Mouse (Mus musculus) left cerebral cortex, adult 9 months (tissue): ENCODE results near the gene Ivns1abp.
"Not testable (repeated sequence)": the region's sequence is repeated elsewhere in the genome, so short reads cannot be mapped to it uniquely, and the experiment has no call there.

Source experiments
- DNase-seq, 2 experiments: peaks; one replicate each; pipeline ENCODE4 v3.0.0; 2022; ENCODE audit warnings: low spot score in 2 of 2

The Ivns1abp gene

DNA sequence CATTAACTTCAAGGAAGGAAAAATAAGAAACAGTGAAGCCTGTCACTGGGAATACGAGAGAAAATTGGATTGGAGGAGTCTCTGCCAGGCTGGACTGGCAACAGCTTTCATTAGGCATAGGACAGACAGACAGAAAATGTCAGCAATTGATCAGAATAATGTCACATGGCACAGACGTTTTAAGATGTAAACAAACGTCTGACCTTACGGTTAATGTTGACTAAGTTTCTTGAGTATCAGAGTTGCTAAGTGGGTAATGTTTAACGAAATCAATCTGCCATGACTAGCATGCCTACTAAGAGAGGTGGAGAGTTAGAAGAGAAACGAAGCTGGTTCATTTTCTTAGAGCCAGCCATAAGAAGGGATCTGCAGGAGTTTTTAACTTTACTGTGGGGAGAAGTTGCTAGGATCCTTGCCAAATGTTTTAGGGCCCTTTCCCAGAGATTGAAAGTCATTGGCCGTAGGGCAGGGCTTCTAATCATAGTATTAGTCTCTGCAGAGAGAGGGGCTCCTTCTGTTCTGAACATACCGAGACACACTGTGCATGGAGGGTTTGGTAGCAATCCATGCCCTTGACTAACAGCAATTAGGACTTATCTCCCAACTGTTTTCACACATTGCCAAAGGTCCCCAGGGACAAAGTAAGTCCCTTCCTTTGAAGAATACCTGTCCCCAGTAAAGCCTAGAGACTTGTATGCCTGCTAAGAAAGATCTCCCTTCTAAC lies 2.8 kb upstream of the Ivns1abp start:
- no peak for DNase-seq

DNA sequence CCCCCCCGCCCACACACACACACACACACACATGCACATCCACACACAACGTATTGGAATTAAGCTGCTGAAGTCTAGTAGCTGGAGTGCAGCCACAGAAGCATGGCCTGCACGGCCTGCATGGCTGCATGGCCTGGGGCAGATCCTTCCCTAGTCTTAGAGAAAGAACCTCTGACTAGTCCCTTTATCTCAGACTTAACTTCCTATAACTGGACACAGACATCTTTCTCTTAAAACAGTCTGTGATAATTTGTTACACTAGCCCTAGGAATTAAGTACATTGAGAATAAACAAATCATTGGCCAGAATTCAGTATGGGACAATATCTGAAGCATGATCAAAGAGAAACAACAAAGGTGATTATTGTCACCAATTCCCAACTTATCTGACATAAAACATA lies 2.0 kb upstream of the Ivns1abp start:
- no peak for DNase-seq

DNA sequence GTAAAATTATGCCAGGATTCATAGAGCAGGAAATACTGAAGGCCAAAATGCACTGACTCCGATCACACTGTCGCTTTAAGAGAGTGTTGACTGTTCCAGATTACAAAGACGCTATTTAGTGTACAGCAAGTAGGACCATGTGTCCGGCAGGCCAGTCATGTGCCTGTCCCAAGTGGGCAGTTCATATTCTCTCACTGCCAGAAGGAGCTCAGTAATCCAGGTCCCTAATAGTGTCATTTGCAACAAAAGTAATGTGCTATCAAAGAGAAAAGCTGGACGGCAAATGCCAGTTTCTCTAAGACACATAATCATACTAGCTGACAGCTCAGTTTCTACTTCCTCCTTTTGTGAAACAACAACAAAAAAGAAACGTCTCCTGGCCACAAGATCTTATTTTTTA lies 1.3 kb upstream of the Ivns1abp start:
- DNase-seq = peak in 1 of 2 experiments; percentile 22

DNA sequence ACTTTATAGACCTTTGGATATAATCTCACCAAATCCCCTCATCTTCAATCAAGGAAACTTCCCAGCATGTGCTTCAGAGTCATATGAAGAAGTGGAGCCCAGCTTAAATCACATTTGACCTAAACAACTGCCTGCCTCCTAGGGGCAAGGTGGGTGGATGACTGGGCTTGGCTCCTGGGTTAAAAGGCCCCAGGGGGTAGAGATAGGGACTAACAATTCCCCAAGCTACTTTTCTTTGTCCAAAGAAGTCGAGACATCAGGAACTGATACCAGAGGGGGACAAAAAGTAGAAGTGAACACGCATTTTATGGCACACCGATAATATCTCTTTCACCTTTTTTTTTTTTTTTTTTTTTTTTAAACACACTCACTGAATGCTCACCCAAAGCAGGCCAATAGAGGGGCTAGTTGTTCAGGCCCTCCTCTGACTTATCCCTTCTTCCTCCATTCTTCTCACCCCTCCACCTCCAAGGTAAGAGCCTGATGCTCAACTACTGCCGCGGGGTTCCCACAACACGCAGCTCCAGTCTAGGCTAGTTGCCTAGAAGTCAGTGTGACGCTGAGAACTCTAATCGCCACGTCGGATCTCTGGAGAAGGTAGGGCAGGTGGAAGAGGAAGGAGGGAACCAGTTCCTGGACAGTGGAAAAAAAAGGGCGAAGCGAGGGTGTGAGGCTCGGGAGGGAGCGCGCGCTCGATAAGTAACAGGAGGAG lies 550 bp upstream of the Ivns1abp start:
- no peak for DNase-seq

DNA sequence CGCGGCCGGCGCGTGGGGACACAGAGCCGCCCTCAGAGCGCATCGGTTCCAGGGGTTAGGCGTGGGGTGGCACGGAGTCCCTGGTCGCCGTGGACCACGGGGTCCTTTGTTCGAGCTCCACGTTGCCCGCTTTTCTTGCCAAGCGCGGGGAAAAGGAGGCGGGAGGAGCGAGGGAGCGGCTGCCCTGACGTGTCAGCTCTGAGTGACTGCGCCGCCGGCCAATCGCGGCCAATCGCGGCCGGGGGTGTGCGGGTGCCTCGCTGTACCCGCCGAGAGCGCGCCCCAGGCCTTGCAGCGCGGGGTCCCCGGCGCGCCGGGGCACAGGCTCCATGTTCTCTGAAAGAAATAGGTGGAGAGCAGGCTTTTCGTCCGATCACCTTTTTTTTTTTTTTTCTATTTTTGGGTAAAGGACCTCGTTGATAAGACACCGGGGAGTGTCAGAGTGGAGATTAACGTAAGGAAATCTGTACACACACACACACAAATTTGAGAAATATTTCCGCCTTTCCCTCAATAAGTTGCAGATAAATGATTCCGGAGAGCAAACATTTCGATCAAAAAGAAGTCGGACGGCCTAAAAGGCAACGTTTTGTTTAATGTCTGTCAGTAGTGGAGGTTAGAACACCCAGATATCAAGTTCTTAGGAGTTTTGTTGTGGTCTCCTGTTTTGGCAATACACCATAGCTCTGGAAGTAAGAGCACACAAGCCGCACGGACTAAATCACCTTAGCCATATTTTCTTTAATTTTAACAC lies 1.0 kb downstream of the Ivns1abp start:
- DNase-seq = peak; percentile 80 to 93

DNA sequence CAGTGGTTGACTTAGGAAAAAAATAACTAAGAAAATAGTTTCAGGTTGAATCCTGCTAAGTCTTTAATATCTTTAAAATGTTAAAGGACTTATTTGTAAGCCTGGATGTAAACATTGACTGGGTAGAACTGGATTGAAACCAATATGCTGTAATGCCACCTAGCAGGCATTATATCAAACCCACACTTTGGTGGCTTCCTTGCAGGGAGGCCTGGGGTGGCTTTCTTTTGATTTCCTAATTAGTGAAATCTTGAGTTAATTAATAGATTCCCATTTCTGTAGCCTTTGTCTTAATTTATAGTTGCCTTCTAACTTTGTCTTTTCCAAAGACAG lies 1.6 kb downstream of the Ivns1abp start:
- DNase-seq = no peak

DNA sequence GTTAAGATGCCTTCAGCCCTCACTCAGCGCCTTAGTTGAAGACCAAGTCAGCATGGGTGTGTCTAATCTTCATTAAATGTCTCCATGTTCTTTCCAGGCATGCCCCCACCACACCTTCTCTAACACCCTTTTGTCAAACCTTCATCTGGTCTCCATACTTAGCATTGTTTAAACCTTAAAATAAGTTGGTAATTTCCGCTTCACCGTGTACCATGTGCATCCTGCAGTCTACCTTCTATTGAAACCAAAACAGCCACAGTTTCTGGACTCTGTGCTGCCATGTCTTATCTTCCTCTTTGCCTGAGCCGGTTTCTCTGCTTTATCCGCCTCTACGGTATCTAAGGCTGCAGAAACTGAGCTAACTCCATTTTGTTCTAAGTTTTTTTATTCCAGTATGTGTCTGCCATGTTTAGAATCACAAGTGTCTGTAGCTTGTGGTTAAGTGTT lies 2.4 kb downstream of the Ivns1abp start:
- DNase-seq = no peak

DNA sequence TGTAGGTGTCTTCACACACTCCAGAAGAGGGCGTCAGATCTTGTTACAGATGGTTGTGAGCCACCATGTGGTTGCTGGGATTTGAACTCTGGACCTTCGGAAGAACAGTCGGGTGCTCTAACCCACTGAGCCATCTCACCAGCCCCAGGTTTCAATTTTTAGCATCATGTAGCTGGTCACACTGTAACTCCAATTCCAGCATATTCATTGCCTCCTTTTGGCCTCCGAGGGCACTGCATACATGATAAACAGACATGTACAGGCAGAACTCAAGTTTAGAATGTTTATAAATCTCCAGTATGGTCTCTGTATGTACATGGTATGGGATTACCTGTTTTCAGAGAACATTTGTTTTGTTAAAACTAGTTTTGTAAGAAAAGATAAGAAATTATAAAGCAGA lies 4.0 kb downstream of the Ivns1abp start:
- DNase-seq = not testable (repeated sequence)

DNA sequence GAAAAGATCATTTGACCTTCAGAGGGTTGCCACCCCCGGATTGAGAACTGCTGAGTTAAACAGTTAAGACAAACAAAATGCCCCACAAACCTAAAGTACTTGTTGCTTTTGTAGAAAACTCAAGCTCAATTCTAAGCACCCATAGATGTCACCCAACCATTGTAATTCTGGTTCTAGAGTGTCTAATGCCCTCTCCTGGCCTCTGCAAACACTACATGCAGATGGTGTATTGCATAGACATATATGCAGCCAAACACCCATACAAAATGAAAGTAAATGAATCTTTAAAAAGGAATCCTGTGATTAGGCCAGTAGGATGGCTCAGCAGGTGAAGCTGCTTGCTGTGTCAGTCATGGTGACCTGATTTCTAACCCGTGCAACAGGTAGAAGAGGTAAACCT lies 8.6 kb downstream of the Ivns1abp start:
- peak in 1 of 2 experiments; percentile 22 for DNase-seq

DNA sequence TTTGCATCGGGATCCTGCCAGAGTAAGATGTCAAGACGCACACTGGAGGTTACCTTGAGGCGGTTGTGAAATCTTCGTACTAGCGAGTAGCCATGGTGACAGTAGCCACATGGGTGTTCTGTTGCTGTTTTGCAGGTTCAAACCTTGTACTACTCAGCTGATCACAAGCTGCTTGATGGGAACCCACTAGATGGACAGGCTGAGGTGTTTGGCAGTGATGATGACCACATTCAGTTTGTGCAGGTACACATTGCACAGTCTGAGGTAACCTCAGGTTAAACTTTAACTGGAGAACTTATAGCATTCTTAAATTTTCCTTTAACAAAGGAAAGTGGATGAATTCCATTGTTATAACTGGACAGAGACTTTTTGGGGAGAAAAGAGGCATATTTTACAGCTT lies 11.7 kb downstream of the Ivns1abp start:
- DNase-seq = no peak

DNA sequence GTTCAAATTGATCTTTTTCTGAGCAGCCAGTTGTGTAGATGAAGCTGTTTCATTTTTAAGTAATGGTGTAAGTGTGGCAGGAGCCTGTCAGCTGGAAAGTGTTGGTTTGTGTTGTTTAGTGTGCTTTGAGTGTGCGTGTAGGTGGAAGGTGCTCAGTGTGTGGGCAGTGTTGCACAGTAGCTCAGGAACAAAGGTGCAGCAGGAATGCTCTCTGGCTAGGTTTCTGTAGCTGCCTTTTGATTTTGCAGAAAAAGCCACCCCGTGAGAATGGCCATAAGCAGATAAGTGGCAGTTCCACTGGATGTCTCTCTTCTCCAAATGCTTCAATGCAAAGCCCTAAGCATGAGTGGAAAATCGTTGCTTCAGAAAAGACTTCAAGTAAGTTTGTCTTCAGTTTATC lies 15.1 kb downstream of the Ivns1abp start:
- no peak for DNase-seq

DNA sequence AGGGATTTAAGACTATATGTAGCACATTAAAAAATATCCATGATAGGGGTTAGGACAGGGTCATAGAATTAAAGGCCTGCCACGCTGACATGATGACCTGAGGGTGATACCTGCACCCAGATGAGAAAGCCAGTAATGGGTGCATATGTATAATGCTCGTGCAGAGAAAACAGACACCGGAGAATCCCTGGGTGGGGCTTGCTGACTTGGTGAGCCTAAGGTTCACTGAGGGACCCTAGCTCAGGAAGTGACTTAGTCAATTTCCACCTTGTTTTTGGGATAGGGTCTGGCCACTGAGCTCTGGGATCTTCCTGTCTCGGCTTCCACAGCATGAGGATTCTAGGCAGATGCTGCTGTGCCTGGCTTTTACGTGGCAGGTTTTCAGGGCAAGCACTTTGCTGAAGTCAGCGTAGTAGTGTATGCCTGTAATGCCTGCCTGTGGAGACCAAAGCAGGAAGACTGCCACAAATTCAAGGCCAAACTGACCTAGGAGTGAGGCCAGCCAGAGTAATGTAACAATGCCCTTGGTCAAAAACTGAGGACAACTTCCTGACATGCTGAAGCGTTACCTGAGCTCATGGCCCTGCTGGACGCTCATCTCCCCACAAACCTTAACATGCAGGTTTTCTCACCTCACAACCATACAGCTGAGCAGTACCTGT lies 22.8 kb downstream of the Ivns1abp start:
- DNase-seq = no peak

DNA sequence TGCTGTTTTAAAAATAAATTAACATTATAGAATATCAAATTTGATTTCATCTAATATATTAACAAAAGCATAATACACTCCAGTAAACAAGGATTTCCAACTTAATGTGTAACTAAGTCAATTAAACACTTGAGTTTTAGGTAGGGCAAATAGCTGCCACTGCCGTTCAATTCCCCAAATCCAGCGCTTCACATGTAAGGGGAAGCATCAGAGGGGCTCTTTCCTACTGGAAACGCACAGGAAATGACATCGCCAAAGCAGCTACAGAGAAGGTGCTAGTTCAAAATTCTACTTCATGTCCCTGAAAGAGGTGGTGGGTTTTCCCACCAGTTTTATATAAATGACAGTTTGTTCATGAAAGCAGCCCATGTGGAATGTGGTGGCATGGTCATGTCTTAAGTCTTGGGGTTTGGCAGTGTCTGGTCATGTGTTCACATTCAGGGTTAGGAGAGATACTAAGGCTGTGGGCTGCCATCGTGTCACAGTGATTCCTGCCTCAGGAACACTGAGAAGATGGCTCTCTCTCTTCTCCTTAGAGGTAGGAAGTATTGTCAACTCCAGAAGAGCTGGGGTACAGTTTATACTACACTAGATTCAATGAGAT lies 23.5 kb downstream of the Ivns1abp start:
- DNase-seq = no peak

DNA sequence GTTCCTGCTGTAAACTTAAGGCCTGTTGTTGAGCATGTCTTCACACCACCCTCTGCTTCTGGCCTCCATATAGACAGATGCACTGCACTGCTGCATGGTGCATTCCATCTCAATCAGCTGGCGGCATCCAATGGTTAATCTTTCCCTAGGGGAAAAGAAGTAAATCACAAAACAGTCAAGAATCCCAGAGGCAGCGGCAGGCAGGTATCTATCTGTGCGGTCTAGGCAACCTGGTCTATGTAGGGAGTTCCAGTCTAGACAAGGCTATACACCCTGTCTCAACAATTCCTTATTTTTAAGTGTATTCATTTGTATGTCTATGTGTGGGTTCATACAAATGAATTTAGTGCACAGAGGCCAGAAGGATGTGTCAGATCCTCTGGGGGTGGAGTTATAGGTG lies 24.2 kb downstream of the Ivns1abp start:
- no peak for DNase-seq

DNA sequence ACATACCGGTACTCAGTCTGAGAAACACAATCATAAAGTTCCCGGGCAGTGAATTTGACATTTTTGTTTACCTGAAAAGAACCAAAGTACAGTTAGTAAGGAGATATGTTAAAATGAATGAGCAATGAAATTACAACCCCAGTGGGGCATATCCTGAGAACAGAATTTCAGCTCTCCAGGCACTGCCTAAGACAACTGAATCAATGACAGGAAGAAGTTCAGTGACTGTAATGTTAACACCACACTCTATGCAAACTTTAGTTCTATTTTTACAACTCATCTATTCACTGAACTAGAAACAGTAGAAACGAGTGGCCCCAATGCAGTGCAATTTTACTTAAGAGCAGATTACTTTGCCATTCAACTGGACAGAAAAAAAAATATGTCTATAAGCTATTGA lies 26.3 kb downstream of the Ivns1abp start:
- DNase-seq = no peak

DNA sequence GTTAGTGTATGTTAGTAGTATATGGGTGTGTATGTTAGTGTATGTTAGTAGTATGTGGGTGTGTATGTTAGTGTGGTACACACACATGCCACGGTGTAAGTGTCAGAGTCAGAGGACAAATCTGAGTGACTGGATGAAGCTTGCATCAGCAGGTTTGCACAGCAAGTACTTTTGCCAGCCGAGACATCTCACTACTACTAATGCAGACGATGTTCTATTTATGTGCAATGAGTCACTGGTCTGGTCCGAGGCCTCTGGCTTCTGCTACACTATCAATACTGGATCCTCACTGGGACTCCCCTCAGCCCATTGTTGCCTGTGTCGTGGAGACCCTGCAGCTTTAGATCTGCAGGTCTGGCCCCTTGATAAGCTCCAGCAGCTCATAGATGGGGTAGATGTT lies 27.3 kb downstream of the Ivns1abp start:
- DNase-seq = no peak

DNA sequence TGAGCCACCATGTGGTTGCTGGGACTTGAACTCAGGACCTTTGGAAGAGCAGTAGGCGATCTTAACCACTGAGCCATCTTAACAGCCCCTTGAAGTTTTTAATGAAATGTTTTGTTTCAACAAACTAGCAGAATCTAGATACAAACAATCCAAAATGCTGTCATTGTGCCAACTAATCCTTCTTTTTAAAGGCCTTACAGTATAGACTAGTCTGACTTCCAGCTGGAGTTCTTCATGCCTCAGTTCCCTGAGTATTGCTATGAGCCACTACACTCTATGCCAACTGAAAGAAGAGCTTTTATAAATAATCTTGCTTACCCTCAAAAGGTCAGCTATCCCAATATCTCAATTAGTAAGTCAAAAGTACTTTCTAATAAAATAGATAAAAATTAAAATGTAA lies 28.5 kb downstream of the Ivns1abp start:
- no peak for DNase-seq

DNA sequence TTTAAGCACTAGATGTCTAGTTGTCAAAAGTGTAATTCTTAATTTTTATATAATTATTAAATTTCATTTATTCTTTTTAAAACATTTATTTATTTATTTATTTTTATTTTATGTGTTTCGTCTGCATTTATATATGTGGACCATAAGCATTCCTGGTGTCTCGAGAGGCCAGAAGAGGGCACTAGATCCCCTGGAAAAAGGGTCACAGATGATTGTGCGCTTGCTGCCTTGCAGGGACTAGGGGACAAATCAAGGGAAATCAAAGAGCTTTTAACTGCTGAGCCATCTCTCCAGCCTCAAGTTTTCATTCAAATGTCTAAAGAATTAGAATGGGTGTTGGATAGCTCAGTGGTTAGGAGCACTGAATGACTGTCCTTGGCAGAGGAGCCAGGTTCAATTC lies 33.1 kb downstream of the Ivns1abp start:
- no peak for DNase-seq

DNA sequence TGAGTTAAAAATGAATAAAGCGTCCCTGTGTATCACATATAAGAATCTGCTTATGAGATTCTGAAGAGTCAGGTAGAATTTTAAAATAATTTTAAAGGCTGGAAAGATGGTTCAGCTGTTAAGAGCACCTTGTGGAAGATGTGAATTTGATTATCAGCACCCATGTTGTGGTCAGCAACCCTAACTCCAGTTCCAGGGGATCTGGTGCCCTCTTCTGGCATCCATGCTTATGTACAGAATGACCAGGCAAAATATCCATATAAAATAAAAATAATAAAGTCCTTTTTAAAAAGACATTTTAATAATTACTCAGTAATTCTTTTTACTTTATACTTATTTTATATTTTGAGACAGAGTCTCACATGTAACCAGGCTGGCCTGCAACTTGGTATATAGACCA lies 45.8 kb downstream of the Ivns1abp start:
- no peak for DNase-seq

DNA sequence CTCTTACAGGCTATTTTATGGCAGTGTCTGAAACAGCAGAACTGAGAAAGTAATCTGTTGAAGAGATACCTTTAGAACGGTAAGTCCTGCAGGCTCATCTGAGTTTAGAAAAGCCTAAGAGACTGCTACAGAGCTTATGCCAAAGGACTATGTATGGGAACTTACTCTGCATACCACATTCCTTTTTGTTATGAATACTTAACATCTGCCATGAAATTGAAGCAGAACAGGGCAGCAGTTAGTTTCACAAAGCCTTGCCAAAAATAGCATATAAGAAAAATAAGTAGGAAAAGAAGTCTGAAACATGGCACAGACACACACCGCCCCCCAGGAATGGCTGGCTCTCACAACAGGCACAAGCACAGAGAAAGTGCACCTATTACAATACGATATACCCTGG lies 65.5 kb downstream of the Ivns1abp start:
- DNase-seq = no peak
